Mouse (Mus musculus) embryonic facial prominence, embryonic 15.5 days (tissue): ENCODE measurements around the gene Lgi2. TPM values are rescaled to one million over a fixed set of nuclear protein-coding genes. Genes with fewer than 3 reads are reported as not detected.
A peak's percentile ranks its signal among the peaks of the same experiment; 100 is the strongest.

ENCODE experiments used
- ATAC-seq: fragments of 200-750 bp; cut with Nextera tagmentation; 2 replicates; pipeline ENCODE4 v1.8.0; 2017; ENCODE audit warnings: low read depth, moderate TSS enrichment; ENCODE audit not compliant: insufficient number of reproducible peaks, low FRiP score, low TSS enrichment
- H3K27ac ChIP-seq: fragments of 300-500 bp; sonication (generic); replicated peaks from 2 replicates; pipeline ENCODE4 v1.5.1; 2015; ENCODE audit warnings: mild to moderate bottlenecking, inconsistent platforms
- H3K27me3 ChIP-seq: fragments of 300-500 bp; sonication (generic); 2 replicates; pipeline ENCODE4 v1.6.1; 2015; ENCODE audit warnings: inconsistent platforms
- H3K36me3 ChIP-seq: fragments of 300-500 bp; sonication (generic); 2 replicates; pipeline ENCODE4 v1.6.1; 2015; ENCODE audit warnings: mild to moderate bottlenecking, inconsistent platforms
- H3K4me1 ChIP-seq: fragments of 300-500 bp; sonication (generic); 2 replicates; pipeline ENCODE4 v1.6.1; 2015; ENCODE audit warnings: inconsistent platforms
- H3K4me2 ChIP-seq: fragments of 300-500 bp; sonication (generic); replicated peaks from 2 replicates; pipeline ENCODE4 v1.6.1; 2015; ENCODE audit warnings: mild to moderate bottlenecking, inconsistent platforms
- H3K4me3 ChIP-seq: fragments of 300-500 bp; sonication (generic); replicated peaks from 2 replicates; pipeline ENCODE4 v1.5.1; 2015; ENCODE audit warnings: mild to moderate bottlenecking, inconsistent platforms
- H3K9ac ChIP-seq: fragments of 300-500 bp; sonication (generic); 2 replicates; pipeline ENCODE4 v1.6.1; 2015; ENCODE audit warnings: inconsistent platforms
- H3K9me3 ChIP-seq: fragments of 300-500 bp; sonication (generic); replicated peaks from 2 replicates; pipeline ENCODE4 v1.6.1; 2016; ENCODE audit warnings: inconsistent platforms
- WGBS: fragments of 180-500 bp; shearing (Covaris S2); methylation state at CpG from one replicate; pipeline ENCODE4 v1.1.7; 2015; 5-methylcytosine and 5-hydroxymethylcytosine counted together
- polyA plus RNA-seq: library from polyadenylated mRNA; unstranded; fragments of >200 nt; fragmentation: Nextera tagmentation; extraction: Ambion mirVana; gene quantifications from 2 replicates; pipeline ENCODE4 v1.2.1, GENCODE M21; 2015

Gene Lgi2
- 7.5 and 7.6 TPM in 2 replicates for polyA plus RNA-seq

DNA sequence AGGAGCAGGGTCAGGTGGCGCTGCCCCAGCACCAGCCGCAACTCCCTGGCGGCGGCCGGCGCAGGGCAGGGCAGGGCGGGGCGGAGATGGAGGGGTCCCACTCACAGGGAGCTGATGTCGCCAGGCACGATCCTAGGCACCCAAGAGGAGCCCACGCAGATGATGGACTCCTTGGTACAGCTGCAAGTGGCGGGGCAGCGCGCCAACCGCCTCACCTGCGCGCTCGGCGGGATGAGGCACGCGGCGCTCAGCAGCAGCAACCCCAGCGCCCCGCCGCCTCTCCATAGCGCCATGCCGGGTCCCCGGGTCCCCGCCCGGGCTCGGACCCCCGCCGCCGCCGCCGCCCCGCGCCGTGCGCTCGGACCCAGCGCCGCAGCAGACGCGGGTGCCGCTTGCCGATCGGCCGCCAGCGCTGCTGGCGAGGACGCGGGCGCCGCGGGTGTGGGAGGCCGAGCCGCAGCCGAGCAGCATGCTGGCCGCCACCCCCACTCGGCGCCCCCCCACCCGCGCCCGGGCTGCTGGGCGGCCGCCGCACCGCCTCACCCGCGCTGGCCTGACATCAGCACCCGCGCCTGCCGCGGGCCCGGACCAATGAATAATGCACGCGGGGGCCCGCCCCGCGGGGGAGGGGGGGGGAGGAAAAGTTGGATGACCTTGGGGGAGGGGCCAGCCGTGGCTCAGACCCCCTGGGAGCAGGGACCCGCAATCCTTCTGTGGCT, at the start of gene Lgi2:
TSS of gene Lgi2 (minus strand) at position 650 of the 719 bp plus-strand sequence.
- Histone ChIP-seq H3K9me3 (no peaks in the 10 kb centered on the region), H3K27ac (peak within 1 kb of the TSS; percentile 44; the same call in 1 of the 2 replicates), H3K36me3 (no peaks in the 10 kb centered on the region), H3K4me1 (peaks cover 17% of the 10 kb centered on the region), H3K27me3 (no peaks in the 10 kb centered on the region), H3K9ac (peak within 1 kb of the TSS; percentile 50), H3K4me2 (peak within 1 kb of the TSS; percentile 96), H3K4me3 (peak within 1 kb of the TSS; percentile 59)
- ATAC-seq, result peak; percentile 56
- under 1% methylated on average over 69 of the region's 83 CpGs for WGBS

- peak overlapping the region; percentile 76; the same call in 1 of the 2 replicates for H3K27ac ChIP-seq
- WGBS, result 56% methylated on average over 9 of the region's 9 CpGs
- H3K4me3 ChIP-seq, result no peak overlapping the region
- peaks cover 44% of the 10 kb centered on the region for H3K4me1 ChIP-seq
- H3K36me3 ChIP-seq, result no peaks in the 10 kb centered on the region
- ATAC-seq, result no peak
- no peak overlapping the region for H3K4me2 ChIP-seq
- no peak overlapping the region for H3K9ac ChIP-seq
- H3K27me3 ChIP-seq, result no peaks in the 10 kb centered on the region
- no peaks in the 10 kb centered on the region for H3K9me3 ChIP-seq
Measured at GRCm38 (mm10) chr5:52615421-52615820, 49.2 kb upstream of the Lgi2 start.

DNA sequence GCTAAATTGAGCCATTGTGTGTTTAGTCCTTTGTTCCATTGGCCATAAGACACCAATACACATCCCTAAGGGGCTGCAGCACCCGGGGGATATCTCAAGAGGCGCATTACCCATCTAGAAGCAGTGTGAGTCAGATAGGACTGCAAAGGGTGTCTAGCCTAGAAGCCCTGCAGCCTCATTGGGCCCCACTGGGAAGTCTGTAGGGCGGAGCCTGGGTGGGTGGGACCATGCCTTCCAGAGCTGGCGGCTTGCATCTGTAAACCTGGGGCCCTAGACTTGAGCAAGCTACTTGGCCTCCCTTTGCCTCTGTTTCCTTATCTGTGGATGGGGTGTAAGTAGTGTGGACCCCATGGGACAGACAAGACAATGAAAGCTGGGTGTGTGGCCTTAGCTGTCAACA, 48.4 kb upstream of the Lgi2 start:
- ATAC-seq, result no peak
- Histone ChIP-seq H3K36me3 (no peaks in the 10 kb centered on the region), H3K4me3 (no peak overlapping the region), H3K4me2 (no peak overlapping the region), H3K9ac (no peak overlapping the region), H3K4me1 (peaks cover 47% of the 10 kb centered on the region), H3K27me3 (no peaks in the 10 kb centered on the region), H3K27ac (peak overlapping the region; percentile 25; the same call in 1 of the 2 replicates), H3K9me3 (no peaks in the 10 kb centered on the region)
- 73% methylated on average over 4 of the region's 4 CpGs for WGBS

GRCm38 (mm10) chr5:52612776-52613175, 46.5 kb upstream of the Lgi2 start:
- Histone ChIP-seq H3K4me2 (no peak overlapping the region), H3K4me3 (no peak overlapping the region), H3K9ac (no peak overlapping the region), H3K36me3 (no peaks in the 10 kb centered on the region), H3K27me3 (no peaks in the 10 kb centered on the region), H3K4me1 (peaks cover 35% of the 10 kb centered on the region), H3K9me3 (0 out of 2 replicates have a peak, but pooled peaks cover 6% of the 10 kb centered on the region), H3K27ac (no peak overlapping the region)
- WGBS, result 81% methylated on average over 8 of the region's 8 CpGs
- no peak for ATAC-seq

DNA sequence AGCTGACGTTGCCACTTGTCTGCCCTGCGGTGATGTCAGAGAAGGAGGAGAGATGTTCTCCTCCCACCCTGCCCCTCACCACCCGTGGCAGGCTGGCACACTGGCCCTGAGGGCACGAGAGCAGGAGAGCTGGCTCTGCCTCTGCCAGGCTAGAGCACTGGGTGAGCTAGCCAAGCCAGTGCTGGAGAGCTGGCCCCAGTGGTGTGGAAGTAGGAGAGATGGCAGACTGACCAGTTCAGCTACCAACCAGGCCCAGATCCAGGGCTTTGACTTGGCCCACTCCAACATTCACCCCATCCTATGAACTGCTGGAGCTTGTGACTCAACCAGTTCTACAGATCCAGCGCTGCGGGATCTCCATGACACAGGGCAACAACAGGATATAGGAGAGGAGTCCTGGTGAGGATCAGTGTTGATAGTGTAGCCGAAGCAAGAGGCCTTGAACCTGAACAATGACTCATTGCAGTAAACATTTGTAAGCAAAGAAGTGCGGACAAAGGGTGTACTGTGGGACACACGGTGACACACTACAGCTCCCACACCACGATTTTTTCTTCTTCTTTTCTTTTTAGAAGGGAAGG, 45.1 kb upstream of the Lgi2 start:
- no peak for ATAC-seq
- no peak overlapping the region for H3K4me2 ChIP-seq
- no peak overlapping the region for H3K4me3 ChIP-seq
- no peaks in the 10 kb centered on the region for H3K27me3 ChIP-seq
- 67% methylated on average over 10 of the region's 10 CpGs for WGBS
- no peak overlapping the region for H3K9ac ChIP-seq
- H3K4me1 ChIP-seq, result peaks cover 21% of the 10 kb centered on the region
- H3K27ac ChIP-seq, result no peak overlapping the region
- H3K9me3 ChIP-seq, result 0 out of 2 replicates have a peak, but pooled peaks cover 6% of the 10 kb centered on the region
- no peaks in the 10 kb centered on the region for H3K36me3 ChIP-seq

DNA sequence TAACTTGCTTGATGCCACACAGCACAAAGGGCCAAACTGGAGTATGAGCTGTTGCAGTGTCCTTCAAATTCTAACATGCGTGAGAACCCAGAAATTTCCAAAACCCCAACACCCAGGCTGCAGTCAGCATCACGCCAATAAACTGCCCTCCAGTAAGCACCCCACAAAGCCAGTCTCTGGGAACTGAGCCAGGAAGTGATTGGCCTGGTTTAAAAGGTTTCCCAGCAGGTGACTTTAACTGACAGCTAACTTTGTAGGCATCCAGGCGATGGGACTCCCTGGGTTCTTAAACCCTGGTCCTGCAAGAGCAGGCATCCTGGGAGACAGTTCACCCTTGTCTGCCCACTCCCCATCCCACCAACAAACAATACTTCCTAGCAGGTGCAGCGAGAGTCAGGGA, 44.0 kb upstream of the Lgi2 start:
- no peak for ATAC-seq

DNA sequence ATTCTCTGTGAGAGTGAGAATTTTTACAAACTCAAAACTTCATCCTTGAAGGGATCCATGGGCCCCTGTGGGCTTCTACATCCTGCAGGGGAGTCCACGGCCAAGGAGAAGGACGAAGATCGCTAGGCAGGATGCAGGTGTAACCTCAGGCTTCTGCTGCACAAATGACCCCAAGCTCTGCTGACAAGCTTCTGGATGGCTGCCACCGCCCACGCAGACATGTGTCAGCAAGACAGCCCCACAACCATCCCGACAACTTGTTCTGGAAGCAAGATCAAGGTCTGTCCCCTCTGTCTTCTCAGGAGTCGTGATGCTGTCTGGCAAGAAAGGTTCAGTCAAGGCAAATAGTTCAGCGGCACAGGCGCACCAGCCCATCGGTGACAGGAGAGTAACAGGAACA, 43.4 kb upstream of the Lgi2 start:
- 0 out of 2 replicates have a peak, but pooled peaks cover 6% of the 10 kb centered on the region for H3K9me3 ChIP-seq
- H3K27ac ChIP-seq, result peak overlapping the region; percentile 35; the same call in 1 of the 2 replicates
- no peaks in the 10 kb centered on the region for H3K27me3 ChIP-seq
- ATAC-seq, result no peak
- no peak overlapping the region for H3K4me3 ChIP-seq
- no peak overlapping the region for H3K9ac ChIP-seq
- WGBS, result 56% methylated on average over 10 of the region's 10 CpGs
- H3K4me2 ChIP-seq, result no peak overlapping the region
- peaks cover 16% of the 10 kb centered on the region for H3K4me1 ChIP-seq
- no peaks in the 10 kb centered on the region for H3K36me3 ChIP-seq

More for the DNA sequence above, 44.0 kb upstream of the Lgi2 start:
- H3K9ac ChIP-seq, result no peak overlapping the region
- H3K4me2 ChIP-seq, result no peak overlapping the region
- H3K4me3 ChIP-seq, result no peak overlapping the region
- peaks cover 15% of the 10 kb centered on the region for H3K4me1 ChIP-seq
- 42% methylated on average over 4 of the region's 4 CpGs for WGBS
- H3K27me3 ChIP-seq, result no peaks in the 10 kb centered on the region
- H3K27ac ChIP-seq, result no peak overlapping the region; the same call in 1 of the 2 replicates
- H3K36me3 ChIP-seq, result no peaks in the 10 kb centered on the region
- 0 out of 2 replicates have a peak, but pooled peaks cover 6% of the 10 kb centered on the region for H3K9me3 ChIP-seq

DNA sequence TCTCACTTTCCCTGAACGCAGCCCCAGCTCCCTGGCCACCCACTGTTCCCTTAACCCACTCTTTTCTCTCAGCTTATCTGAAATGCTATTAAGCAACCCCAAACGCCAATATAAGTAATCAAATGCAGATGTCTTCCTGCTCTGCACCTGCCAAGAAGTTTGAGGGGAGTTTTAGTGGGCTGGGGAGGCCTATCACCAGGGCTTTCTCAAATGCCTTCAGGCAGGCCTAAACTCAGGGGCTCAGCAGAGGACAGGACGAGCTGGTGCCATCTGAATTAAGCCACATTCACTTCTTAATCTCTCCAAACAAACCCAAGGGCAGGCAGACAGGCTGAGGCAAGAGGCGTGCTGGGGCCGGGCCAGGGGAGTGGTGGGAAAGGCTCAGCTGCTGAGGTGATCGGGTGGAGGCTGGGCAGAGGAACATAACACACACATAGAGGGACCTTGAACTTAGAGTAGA, 38.4 kb upstream of the Lgi2 start:
- Histone ChIP-seq H3K36me3 (no peaks in the 10 kb centered on the region), H3K27me3 (no peaks in the 10 kb centered on the region), H3K27ac (peak overlapping the region; percentile 68), H3K4me3 (no peak overlapping the region), H3K9ac (no peak overlapping the region), H3K9me3 (0 out of 2 replicates have a peak, but pooled peaks cover 6% of the 10 kb centered on the region), H3K4me1 (peaks cover 15% of the 10 kb centered on the region), H3K4me2 (no peak overlapping the region)
- 17% methylated on average over 6 of the region's 6 CpGs for WGBS
- peak; percentile 79 for ATAC-seq

GRCm38 (mm10) chr5:52590612-52591011, 24.4 kb upstream of the Lgi2 start:
- no peak overlapping the region for H3K27ac ChIP-seq
- H3K4me2 ChIP-seq, result no peak overlapping the region
- H3K36me3 ChIP-seq, result no peaks in the 10 kb centered on the region
- H3K27me3 ChIP-seq, result no peaks in the 10 kb centered on the region
- no peak overlapping the region for H3K9ac ChIP-seq
- H3K4me1 ChIP-seq, result no peaks in the 10 kb centered on the region
- no peak for ATAC-seq
- 88% methylated on average over 9 of the region's 9 CpGs for WGBS
- H3K4me3 ChIP-seq, result no peak overlapping the region
- no peaks in the 10 kb centered on the region for H3K9me3 ChIP-seq

DNA sequence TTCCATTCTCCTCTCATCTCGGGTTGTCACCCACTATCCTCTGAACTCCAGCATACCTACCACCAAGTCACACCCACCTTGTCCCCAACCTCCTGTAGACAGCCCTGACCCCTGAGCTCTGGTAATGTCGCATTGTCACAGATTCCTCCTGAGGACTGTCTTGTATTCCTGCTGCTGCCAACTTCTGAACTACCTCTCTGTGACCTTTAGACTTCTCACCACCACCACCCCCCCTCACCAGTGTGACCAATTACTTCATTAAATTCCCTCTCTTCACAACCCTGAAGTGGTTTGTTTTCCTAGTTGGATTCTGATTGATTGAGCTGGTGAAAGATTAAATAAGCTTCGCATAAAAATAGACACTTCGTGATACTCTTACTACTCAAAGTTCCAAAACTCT, 22.4 kb upstream of the Lgi2 start:
- Histone ChIP-seq H3K4me1 (no peaks in the 10 kb centered on the region), H3K9me3 (no peaks in the 10 kb centered on the region), H3K9ac (no peak overlapping the region), H3K36me3 (no peaks in the 10 kb centered on the region), H3K27me3 (no peaks in the 10 kb centered on the region), H3K4me2 (no peak overlapping the region), H3K27ac (no peak overlapping the region), H3K4me3 (no peak overlapping the region)
- WGBS, result 79% methylated on average over 4 of the region's 4 CpGs
- ATAC-seq, result no peak

DNA sequence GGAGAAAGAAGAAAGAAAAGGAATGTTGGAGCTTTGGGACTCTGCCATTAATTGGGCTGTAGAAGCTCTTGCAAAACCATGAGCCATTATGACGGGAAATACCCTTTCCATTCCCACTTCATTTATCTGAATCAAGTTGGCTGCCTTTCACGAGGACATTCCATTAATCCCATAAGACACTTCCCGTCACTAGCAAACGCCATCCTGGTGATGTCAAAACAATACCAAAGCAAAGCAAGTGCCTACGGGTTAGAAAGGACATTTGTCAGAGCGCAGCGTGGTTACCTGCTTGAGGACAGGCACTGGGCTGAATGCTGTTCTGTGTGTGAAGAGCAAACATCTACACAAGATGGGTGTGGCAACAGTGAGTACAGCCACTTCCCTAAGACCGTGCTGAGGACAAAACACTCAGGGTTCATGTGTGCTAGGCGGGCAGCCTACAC, 21.1 kb upstream of the Lgi2 start:
- ATAC-seq, result no peak
- no peak overlapping the region for H3K4me2 ChIP-seq
- H3K4me3 ChIP-seq, result no peak overlapping the region
- WGBS, result 72% methylated on average over 9 of the region's 9 CpGs
- H3K9ac ChIP-seq, result no peak overlapping the region
- H3K4me1 ChIP-seq, result no peaks in the 10 kb centered on the region
- no peaks in the 10 kb centered on the region for H3K36me3 ChIP-seq
- H3K27ac ChIP-seq, result no peak overlapping the region
- H3K27me3 ChIP-seq, result no peaks in the 10 kb centered on the region
- H3K9me3 ChIP-seq, result no peaks in the 10 kb centered on the region
